Mouse (Mus musculus): Measurements from ENCODE around the gene Rpl3l.

Gene Rpl3l

GRCm38 (mm10) chr17:24742307-24742706 is 14.7 kb downstream of the Rpl3l start:
- DNase-seq (ENCODE audit: extremely low spot score): no peak

GRCm38 (mm10) chr17:24743896-24744295 is 16.3 kb downstream of the Rpl3l start:
- no peak for DNase-seq (ENCODE audit: extremely low spot score)

- no peak for DNase-seq (ENCODE audit: extremely low spot score)
These were observed 16.8 kb downstream of the Rpl3l start for GRCm38 (mm10) chr17:24744381-24744780.

- DNase-seq (ENCODE audit: extremely low spot score): peak; percentile 76
These were observed 18.2 kb downstream of the Rpl3l start for GRCm38 (mm10) chr17:24745526-24746497.

- no peak for DNase-seq (ENCODE audit: extremely low spot score)
These were observed 19.4 kb downstream of the Rpl3l start for GRCm38 (mm10) chr17:24746986-24747385.

GRCm38 (mm10) chr17:24751528-24751927 is 23.9 kb downstream of the Rpl3l start:
- DNase-seq (ENCODE audit: extremely low spot score): no peak

GRCm38 (mm10) chr17:24752415-24753394 is 25.1 kb downstream of the Rpl3l start, which contains the start of gene Hs3st6:
Gene Hs3st6 (plus strand): TSS chr17:24752988.
- DNase-seq (ENCODE audit: extremely low spot score): peak; percentile 82

GRCm38 (mm10) chr17:24757394-24757793 is 29.8 kb downstream of the Rpl3l start:
- no peak for DNase-seq (ENCODE audit: extremely low spot score)

GRCm38 (mm10) chr17:24761121-24761520 is 33.5 kb downstream of the Rpl3l start:
- no peak for DNase-seq (ENCODE audit: extremely low spot score)

- no peak for DNase-seq (ENCODE audit: extremely low spot score)
These were observed 37.6 kb downstream of the Rpl3l start for GRCm38 (mm10) chr17:24765016-24765905.

- no peak for DNase-seq (ENCODE audit: extremely low spot score)
These were observed 38.8 kb downstream of the Rpl3l start for GRCm38 (mm10) chr17:24766266-24766875.

- no peak for DNase-seq (ENCODE audit: extremely low spot score)
These were observed 41.5 kb downstream of the Rpl3l start for GRCm38 (mm10) chr17:24769146-24769545.

GRCm38 (mm10) chr17:24773241-24773640 is 45.6 kb downstream of the Rpl3l start:
- no peak for DNase-seq (ENCODE audit: extremely low spot score)

GRCm38 (mm10) chr17:24775173-24775572 is 47.6 kb downstream of the Rpl3l start:
- no peak for DNase-seq (ENCODE audit: extremely low spot score)

GRCm38 (mm10) chr17:24777073-24777472 is 49.5 kb downstream of the Rpl3l start:
- no peak for DNase-seq (ENCODE audit: extremely low spot score)

- DNase-seq (ENCODE audit: extremely low spot score): no peak
These were observed 53.2 kb downstream of the Rpl3l start for GRCm38 (mm10) chr17:24780821-24781220.

Data from embryo, embryonic 9.5 days (tissue).